Mouse (Mus musculus) frontal cortex, postnatal 36 days (tissue): ENCODE results near the gene Gm10134.

ENCODE experiments used
- DNase-seq, 2 experiments: peaks; one replicate each; pipeline ENCODE4 v3.0.0; 2022; ENCODE audit warnings: low spot score in 2 of 2

The Gm10134 gene

DNA sequence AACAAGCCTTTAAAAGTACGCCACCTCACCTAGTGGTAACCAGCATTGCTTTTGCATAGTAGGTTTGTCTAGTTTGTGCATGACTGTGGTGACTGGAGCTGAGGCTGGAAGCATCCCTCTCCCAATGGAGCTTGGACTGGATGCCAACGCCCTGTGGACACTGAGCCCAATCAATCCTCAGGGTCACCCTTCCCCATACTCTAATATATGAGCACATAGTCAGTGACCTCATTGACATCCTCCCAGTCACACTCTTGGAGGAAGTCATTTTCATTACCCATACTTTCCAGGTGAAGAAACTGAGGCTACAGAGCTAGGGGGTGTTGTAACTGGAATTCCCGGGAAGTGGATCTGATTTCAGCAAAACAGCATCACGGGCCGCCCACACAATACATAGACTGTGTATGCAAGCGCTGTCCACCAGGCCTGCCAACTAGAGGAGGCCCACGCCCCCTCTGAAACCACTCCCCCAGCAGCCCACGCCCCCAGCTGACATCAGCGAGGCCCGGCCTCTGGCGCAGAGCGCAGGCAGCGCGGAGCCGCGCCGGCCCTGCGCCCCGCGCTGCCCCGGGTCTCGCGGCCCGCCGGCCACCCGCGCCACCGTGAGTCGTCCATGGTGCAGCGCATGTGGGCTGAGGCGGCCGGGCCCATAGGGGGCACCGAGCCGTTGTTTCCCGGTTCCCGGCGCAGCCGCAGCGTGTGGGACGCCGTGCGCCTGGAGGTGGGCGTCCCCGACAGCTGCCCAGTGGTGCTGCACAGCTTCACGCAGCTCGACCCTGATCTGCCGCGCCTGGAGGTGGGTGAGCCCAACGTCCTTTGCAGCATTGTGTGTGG is 27.3 kb downstream of the Gm10134 start:
- peak; percentile 89 to 90 for DNase-seq

DNA sequence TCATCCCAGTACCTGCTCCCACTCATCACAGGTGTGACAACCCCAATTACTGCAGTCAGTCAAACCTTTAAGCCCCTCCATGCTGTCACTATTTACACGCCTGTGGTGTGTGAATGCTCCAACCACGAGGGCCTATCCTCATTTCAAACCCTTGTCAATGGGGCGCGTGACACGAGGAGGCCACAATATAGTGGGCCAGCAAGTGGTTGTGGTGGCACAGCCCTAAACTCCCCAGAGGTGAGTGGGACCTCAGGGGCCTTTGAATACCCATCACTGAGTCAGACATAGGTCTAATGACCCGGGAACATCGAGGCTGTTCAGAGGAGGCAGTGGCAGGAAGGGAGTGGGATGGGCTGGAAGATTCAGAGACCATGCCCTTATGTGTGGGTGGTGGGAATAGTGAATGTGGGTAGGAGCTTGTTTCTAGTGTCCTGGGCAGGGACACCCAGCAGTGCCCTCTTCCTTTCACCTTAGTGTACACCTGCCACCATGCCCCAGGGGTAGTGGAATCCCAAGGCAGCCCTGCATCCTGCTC is 28.1 kb downstream of the Gm10134 start:
- DNase-seq: no peak

DNA sequence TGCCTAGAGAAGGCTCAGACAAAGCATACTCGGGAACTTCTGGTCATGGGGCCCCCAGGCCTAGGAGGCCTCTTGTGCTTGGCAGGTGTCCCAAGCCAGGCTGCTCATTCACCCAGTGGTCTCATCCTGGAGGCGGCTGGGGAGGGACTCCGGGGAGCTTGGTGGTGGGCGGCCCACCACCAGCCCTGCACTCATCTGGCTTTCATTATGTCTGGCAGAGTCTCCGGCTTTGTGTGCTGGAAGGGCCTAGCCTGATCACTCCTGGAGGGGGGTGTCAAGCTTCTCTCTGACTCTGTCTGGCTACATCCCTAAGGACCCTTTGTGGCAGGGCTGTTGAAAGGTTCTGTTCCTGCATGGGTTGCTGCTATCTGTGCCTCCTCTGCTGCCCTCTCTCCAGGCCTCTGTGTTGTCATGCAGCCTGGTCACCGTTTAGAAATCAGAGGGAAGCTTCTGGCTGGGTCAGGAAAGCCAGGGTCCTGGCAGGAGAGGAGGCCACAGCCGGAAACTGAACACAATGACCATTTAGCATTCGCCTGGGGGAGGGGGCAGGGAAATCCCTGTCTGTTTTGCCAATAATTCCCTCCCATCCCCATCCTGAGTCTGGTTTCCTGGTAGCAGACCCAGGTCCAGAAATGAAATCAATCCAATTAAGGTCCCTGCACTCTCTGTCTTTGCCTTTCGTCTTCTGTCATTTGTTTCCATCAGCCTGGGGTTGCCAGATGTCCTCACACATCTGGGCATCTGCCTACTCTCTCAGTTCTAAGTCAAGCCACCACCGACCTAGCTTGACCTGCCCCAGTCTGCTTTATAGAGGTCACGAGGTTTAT is 28.8 kb downstream of the Gm10134 start:
- no peak for DNase-seq

DNA sequence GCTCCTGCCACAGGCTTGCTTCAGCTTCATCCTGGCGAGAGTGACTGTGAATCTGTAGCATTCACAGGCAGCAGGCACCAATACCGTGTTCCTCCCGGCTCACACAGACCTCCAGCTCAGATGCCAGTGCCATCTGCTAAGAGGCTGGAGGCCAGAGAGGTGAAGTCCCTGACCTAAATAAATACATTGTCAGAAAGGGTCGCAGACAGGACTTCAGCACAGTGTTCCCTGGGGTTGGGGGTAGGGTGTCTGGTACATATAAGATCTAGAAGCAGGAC is 29.3 kb downstream of the Gm10134 start:
- DNase-seq: no peak

DNA sequence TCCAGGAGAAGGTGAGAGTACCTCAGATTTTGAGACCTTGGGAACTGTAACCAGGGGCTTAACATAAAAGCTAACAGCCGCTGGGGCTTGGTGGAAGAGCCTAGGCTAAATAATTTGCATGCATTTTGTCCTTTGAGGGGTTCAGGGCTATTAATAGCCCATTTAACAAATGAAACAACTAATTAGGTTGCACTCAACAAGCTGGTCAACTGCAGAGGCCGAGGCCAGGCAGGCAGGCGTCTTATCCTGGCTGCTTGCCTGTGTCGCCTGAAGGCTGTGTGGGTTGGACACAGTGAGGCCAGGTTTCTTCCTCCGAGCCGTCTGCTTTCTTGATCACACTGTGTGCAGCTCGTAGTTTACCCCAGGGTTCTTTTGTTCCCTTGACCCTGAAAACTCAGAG is 29.8 kb downstream of the Gm10134 start:
- peak in 1 of 2 experiments; percentile 71 for DNase-seq

DNA sequence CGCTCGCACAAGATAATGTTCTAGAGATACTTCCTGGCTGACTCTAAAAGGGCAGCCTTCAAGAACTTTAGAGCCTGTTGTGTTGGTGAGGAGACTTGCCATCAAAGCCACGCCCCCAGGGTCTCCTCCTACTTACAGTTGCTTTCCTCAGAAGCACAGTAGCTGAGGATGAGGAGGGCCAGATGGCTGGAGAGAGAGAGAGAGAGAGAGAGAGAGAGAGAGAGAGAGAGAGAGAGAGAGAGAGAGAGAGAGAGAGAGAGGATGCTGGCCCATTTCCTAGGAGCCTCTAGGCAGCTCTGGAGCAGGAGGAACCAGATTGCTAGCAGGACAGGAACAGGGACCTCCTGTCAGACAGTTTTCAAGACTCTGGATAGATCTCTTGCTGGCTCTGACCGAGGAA is 30.3 kb downstream of the Gm10134 start:
- no peak for DNase-seq

DNA sequence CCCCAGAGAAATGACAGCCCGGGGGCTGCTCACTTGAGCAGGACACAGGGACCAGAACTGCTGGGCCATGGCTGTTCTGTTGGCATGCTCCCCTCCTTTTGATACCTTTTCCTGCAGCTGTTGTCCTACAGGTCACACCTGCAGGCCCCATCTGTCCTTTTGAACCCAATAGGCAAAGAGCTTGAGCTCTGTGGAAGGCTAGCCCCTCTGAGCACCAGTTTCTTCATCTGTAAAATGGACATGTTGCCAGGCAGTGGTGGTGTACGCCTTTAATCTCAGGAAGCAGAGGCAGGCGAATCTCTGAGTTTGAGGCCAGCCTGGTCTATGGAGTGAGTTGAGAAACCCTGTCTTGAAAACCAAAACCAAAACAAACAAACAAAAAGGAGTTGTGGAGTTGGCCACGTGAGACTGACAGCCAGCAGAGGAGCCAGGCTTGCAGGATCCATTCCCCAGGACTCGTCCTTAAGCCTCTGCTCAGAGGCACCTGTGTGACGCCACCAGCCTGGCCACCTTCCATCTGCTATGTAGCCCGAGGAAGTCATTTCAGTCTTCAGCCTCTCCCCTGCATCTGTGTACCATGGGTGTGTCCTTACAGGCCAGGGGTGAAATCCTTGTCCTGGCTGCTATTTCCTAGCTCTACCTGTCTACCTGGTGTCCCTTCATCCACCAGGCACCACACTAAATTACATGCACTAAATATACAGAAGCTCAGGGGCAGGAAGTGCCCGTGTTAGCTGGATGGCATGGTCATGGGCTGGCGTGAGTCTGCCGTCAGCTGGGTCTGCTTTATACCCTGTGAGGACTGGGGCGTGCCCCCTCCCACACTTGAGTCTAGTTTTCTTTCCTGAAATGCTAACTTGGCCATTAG is 31.1 kb downstream of the Gm10134 start:
- no peak for DNase-seq

DNA sequence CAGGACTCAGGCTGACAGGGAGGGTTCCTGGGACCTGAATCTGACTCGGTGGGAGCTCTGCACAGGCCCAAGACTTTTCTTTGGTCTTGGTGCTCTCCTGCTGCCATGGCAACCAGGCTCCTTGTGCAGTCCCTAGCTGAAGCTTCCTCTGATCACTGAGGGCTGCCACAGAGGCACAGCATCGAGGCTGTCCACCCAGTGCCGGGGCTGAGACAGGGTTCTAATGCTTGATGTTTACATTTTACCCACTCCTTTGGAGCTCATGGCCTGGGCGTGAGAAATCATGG is 31.7 kb downstream of the Gm10134 start:
- no peak for DNase-seq

DNA sequence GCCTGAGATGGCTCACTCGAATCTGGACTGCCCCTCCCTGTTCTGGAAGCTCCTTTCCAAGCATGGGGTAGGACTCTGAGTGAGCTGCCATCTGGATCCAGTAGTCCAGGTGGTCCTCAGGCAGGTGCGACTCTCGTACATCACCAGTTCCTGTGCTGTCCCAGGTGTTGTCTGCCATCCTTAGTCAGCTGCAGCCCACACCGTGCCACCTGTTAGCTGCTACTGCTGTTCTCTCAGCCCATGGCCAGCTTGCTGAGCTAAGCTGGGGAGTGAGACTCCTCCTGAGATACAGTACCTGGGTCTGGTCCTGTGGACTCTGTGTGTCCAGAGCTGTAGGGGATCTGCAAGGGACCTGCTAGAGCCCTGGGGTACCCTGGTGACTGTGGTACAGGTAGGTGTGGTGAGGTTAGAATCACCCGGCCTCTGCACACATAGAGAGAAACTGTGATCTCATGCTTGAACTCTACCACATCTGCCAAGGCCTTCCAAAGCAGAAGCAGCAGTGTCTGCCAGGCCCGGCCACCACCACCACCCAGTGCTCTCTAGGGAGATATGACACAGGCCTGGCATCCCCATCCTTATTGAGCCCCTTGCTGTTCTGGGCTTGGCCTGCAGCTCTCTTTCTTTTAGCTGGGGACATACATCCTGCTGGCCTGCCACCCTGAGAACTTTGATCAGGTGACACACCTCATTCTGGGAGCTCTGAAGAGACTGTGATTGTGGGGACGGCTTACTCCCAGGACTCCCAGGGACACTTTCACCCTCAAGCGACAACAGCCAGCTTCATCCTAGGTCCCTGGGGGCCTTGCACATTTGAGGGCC is 32.3 kb downstream of the Gm10134 start:
- DNase-seq: no peak

DNA sequence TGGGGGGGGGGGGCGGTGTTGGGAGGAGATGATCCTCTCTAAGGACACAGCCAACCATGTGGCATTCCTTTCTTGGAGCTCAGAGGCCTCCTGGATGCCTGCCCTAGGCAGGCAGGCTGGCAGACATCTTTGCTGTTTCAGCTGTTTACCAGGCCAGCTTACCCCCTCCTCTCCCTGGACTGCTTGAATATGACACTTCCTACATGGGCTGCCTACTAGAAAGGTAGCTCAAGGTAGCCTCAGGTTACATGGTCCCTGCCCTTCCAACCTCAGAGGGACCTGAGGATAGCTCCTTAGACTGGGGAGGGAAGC is 32.9 kb downstream of the Gm10134 start:
- DNase-seq: no peak

DNA sequence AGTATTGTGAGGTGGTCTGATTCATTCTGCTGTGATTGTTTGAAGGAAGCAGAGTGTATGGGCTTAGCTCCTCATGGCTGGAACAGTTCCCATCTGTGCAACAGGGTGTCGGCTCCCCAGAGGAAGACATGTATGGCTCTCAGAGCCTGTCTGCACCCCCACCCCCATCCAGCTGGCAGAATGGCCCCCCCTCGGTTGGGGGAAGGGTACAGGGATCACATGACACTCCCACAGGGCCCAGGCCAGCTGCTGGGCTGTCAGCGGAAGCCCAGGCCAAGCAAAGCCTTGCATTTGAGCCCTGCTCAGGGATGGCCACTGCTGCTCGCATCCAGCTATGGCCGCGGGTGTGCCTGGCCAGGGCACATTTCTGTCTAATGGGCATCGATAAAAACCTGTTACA is 33.3 kb downstream of the Gm10134 start:
- DNase-seq: peak; percentile 61 to 68

DNA sequence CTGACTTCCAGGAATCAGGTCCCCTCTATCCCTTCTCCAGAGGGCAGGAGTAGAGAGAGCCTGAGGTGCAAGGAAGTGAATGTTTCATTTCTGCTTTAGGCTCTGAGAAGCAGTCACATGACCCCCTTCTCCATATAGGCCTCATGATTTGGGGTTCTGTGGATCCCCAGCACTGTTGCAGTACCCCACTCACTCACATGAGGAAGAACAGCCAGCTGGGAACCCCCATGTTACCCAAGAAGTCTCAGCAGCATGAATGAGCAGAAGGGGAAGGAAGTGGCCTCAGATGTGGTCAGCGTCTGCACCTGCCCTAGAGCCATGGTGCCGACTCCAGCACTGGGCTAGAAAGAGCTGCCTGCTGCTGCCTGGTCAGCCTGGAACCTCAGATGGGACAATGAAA is 34.1 kb downstream of the Gm10134 start:
- DNase-seq: no peak

DNA sequence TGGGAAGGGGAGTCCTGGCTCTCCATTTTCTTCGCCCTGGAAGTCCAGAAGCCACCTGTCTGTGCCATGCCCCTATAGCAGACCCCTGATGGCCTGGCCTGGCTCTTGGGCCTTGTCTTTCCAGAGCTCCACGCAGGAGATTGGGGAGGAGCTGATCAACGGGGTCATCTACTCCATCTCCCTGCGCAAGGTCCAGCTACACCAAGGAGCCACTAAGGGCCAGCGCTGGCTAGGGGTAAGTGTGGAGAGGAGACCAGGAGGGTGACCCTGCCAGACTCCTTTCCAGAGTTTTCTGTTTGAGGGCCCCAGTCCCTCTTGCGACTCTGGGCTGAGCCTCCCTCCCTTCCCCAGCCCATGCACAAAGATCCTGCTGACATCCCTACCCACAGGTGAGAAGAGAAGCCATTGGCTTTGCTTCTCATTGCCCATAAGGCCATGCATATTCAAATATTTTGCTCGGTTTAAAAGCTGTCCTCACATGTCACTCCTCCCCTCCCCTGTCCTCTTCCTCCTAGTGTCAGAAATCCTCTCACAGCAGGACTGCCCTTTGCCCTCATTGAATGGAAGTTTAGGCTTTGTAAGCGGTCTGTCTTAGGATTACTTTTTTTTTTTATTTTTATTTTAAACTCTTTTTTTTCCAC is 34.8 kb downstream of the Gm10134 start:
- DNase-seq: no peak

DNA sequence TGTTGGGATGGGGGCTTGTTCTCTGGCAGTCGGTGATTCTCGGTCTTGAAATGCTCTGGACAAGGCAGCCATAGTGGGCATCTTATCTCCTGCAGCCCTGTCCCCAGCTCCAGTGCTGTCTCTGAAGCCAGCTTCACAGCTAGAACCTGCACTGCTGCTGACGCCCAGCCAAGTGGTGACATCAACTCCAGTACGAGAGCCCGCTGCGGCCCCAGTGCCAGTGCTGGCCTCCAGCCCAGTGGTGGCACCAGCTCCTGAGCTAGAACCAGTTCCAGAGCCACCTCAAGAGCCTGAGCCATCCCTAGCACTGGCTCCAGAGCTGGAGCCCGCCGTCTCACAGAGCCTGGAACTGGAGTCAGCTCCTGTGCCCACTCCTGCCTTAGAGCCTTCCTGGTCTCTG is 38.0 kb downstream of the Gm10134 start:
- peak; percentile 51 to 54 for DNase-seq

DNA sequence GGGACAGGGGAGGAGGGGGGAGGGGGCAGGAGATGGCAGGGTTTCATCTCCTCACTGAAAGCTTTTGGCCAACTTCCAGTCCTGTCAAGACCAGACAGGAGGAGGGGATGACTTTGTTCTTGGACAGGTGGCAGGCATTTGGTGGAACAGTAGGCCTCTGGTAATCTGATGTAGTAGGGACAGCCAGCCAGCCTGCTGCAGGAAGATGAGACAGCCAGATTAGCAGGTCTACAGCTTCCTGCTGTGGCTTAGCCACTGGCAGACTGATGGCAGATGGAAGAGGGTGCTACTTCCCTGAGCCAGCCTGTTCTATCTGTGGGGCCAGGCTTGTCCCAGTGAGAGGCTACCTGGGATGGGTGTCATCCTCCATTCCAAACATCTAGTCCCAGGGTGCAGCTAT is 40.1 kb downstream of the Gm10134 start:
- DNase-seq: no peak

DNA sequence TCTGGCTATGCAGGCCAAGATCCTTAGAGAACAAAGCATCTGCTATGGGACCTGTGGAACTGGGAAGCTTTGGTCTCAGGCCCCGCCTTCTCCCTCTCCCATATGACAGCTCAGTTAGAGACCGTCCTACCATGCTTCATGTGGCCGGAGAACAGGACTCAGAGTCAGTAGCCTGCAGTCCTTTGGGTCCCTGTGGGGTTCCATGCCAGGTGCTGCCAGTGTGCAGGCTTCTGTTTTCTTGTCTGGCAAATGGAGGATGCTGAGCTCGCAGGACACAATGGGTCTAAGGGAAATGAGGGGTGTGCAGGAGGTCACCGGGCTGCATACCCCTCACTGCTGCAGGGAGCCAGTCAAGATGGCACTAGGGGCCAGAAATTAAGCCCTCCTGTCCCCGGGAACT is 40.7 kb downstream of the Gm10134 start:
- DNase-seq: no peak

DNA sequence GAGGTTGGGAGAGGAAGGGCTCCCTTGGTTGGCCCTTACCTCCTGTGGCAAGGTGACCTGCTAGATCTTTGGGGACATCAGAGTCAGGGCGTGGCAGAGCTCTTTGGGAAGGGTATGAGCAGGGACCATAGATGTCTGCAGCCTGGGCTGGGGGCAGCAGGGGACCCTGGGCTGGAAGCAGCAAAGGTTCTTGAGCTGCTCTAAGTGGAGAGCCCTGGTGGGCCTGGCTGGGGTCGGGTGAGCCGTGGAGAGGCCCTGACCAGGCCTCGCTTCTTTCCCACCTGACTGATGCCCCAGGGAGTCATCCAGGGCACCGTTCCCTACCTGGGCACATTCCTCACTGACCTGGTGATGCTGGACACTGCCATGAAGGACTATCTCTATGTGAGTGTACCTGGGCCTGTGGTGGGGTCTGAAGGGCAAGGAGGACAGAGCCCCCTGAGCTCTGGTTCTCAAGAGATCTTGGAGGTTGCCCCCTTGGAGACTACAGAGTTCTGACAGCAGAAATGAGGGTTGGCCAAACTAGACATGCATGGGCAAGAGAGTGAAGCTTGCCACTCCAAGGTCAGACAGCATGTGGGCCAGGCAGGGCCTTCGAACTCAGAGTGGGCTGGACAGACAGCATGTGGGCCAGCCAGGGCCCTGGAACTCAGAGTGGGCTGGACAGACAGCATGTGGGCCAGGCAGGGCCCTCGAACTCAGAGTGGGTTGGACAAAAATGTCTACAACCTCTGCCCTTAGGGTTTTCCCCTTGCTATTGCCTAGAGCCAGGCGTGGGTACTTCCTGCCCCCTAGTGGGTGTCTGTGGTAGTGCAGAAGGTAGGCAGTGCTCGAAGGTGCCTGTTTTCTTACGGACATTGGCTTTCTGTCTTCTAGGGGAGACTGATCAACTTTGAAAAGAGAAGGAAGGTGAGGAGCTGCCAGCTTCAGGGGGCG is 41.6 kb downstream of the Gm10134 start:
- DNase-seq: peak; percentile 78 to 82

DNA sequence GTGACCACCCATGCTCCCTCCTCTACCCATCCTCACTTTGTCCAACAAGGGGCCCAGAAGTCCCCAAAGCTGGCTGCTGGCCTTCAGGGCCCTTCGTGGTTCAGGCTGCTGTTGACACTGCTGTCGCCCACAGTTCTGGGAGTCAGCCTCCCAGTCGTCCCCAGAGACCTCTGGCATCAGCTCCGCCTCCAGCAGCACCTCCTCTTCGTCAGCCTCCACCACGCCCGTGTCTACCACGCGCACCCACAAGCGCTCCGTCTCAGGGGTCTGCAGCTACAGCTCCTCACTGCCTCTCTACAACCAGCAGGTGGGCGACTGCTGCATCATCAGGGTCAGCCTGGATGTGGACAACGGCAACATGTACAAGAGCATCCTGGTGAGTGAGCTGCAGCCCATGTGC is 43.3 kb downstream of the Gm10134 start:
- DNase-seq: no peak

DNA sequence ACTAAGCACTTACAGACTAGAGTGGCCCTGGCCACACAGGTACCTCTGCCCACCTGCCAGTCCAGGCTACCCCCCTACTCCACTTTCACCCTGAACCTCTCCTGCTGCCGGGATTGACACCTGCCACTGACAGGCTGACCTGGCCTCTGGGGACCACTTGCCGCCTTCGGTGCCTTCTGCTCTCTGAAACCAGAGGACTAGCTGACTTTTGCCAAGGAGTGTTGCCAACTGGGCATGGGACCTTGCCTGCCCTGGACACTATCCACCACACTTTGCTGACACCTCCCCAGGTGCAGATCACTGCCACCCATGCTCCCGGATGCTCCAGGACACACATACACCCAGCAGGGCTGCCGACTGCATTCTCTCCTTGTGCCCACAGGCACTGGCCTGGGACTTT is 46.4 kb downstream of the Gm10134 start:
- DNase-seq: no peak
